In genomic region chr6:47954425-47954824, GRCm38 (mm10) we compare ENCODE assay signal across 8 mouse cellular contexts. TPM values are rescaled to one million over a fixed set of nuclear protein-coding genes. Genes with fewer than 3 reads are reported as not detected.
DNase-seq lines count a peak whose midpoint lies in the region; ATAC-seq and TF ChIP-seq lines count a peak whose summit lies in the region.
"Had no signal": no experiment of that assay in that cellular context is flagged by ENCODE, and none has a peak within 500 bp of the region (broad histone marks: within the 10 kb centered on the region; RNA-seq: fewer than 3 reads in every experiment).

No protein-coding gene starts in this region.

- H3K4me3 ChIP-seq in megakaryocyte, embryonic 14.5 days (replicated peaks), result peak overlapping the region; percentile 98
- peak overlapping the region; percentile 78; the same call in 1 of the 2 replicates for H3K4me3 ChIP-seq in forebrain, postnatal 0 days (ENCODE audit: low read depth, low read length)
- peak overlapping the region; percentile 77 for H3K4me3 ChIP-seq in liver, embryonic 15.5 days (replicated peaks)

- no peak for ATAC-seq in megakaryocyte, adult 5-6 weeks (ENCODE audit: poor library complexity, severe bottlenecking)
- ATAC-seq in forebrain, postnatal 0 days, result no peak
- no peak for ATAC-seq in liver, embryonic 15.5 days (ENCODE audit: insufficient read depth)

- peak overlapping the region; percentile 81 for H3K4me2 ChIP-seq in forebrain, postnatal 0 days (ENCODE audit: low read depth)
- H3K4me2 ChIP-seq in liver, embryonic 15.5 days, result peak overlapping the region; percentile 94

- intact Hi-C loops in gastrocnemius, postnatal 14 days (cut with DNase I; ENCODE audit: low total_unique reads), result no loop called here

- peaks cover 37% of the 10 kb centered on the region for H3K36me3 ChIP-seq in megakaryocyte, embryonic 14.5 days (replicated peaks; ENCODE audit: low read length)
- peaks cover 25% of the 10 kb centered on the region for H3K36me3 ChIP-seq in forebrain, postnatal 0 days (ENCODE audit: insufficient read depth)
- H3K36me3 ChIP-seq in liver, embryonic 15.5 days (replicated peaks), result peaks cover 12% of the 10 kb centered on the region

- no peaks in the 10 kb centered on the region for H3K9me3 ChIP-seq in megakaryocyte, embryonic 14.5 days
- no peaks in the 10 kb centered on the region for H3K9me3 ChIP-seq in forebrain, postnatal 0 days (ENCODE audit: low read length)
- no peaks in the 10 kb centered on the region for H3K9me3 ChIP-seq in liver, embryonic 15.5 days (replicated peaks)

- H3K9ac ChIP-seq in forebrain, postnatal 0 days, result 0 out of 2 replicates have a peak overlapping the region, but pooled peaks have one; percentile 73
- peak overlapping the region; percentile 78; the same call in 1 of the 2 replicates for H3K9ac ChIP-seq in liver, embryonic 15.5 days

- TF ChIP-seq CTCF in forebrain, postnatal 0 days (IDR thresholded peaks at IDR 0.05; ENCODE audit: low read depth), result no peak

- no peak for DNase-seq in forebrain, postnatal 0 days
- no peak for DNase-seq in cerebellum, postnatal 25 days
- no peak for DNase-seq in gastrocnemius, postnatal 14 days
- no peak for DNase-seq in urinary bladder, adult 2 months (ENCODE audit: low spot score)
- DNase-seq: gastrocnemius, postnatal 25 days had no signal

- H3K27me3 ChIP-seq in megakaryocyte, embryonic 14.5 days (replicated peaks), result peaks cover 4% of the 10 kb centered on the region
- no peaks in the 10 kb centered on the region for H3K27me3 ChIP-seq in forebrain, postnatal 0 days (ENCODE audit: insufficient read depth, low read length)
- H3K27me3 ChIP-seq in liver, embryonic 15.5 days, result no peaks in the 10 kb centered on the region

- peaks cover 33% of the 10 kb centered on the region for H3K4me1 ChIP-seq in megakaryocyte, embryonic 14.5 days
- H3K4me1 ChIP-seq in forebrain, postnatal 0 days (ENCODE audit: insufficient read depth), result peaks cover 18% of the 10 kb centered on the region
- peaks cover 27% of the 10 kb centered on the region for H3K4me1 ChIP-seq in liver, embryonic 15.5 days (replicated peaks)

- WGBS in forebrain, postnatal 0 days, result 92% methylated on average over 3 of the region's 3 CpGs
- 48% methylated on average over 3 of the region's 3 CpGs for WGBS in liver, embryonic 15.5 days (ENCODE audit: insufficient replicate concordance)

- H3K27ac ChIP-seq in forebrain, postnatal 0 days (ENCODE audit: low read depth, low read length), result no peak overlapping the region
- H3K27ac ChIP-seq in liver, embryonic 15.5 days (replicated peaks), result no peak overlapping the region

RNA-seq across cellular contexts. Expression of gene Zfp956, which starts 1.2 kb away (rescaled TPM):
- polyA plus RNA-seq in megakaryocyte, embryonic 14.5 days (2012; ENCODE audit: insufficient read depth, low replicate concordance), result 3.0 TPM in 1 of 2 replicates, not detected in the other
- total RNA-seq in megakaryocyte, adult 5-6 weeks (2015), result 0.69 and 0.80 TPM in 2 replicates
- 2.5 and 2.9 TPM in 2 replicates for total RNA-seq in megakaryocyte, adult 5-6 weeks (2017)
- total RNA-seq in forebrain, postnatal 0 days (2014; rRNA removed), result 33.9 and 37.7 TPM in 2 replicates
- 19.5 and 21.8 TPM in 2 replicates for polyA plus RNA-seq in forebrain, postnatal 0 days (2015; fragmentation: Nextera tagmentation; extraction: Ambion mirVana)
- polyA plus RNA-seq in liver, embryonic 15.5 days (2015; fragmentation: Nextera tagmentation; extraction: Ambion mirVana), result 2.2 and 3.5 TPM in 2 replicates
- total RNA-seq in gastrocnemius, postnatal 14 days (2021), result 1 to 10 TPM; 3.8 to 4.0 TPM
- polyA plus RNA-seq in urinary bladder, adult 2 months (2012; rRNA removed), result 11.7 and 14.1 TPM in 2 replicates

RNA-seq across cellular contexts. Expression of gene Zfp212, which starts 34.1 kb away (rescaled TPM):
- polyA plus RNA-seq in megakaryocyte, embryonic 14.5 days (2012; ENCODE audit: insufficient read depth, low replicate concordance), result 5.4 and 5.7 TPM in 2 replicates
- 7.1 and 8.8 TPM in 2 replicates for total RNA-seq in megakaryocyte, adult 5-6 weeks (2015)
- total RNA-seq in megakaryocyte, adult 5-6 weeks (2017), result 7.2 and 9.1 TPM in 2 replicates
- total RNA-seq in forebrain, postnatal 0 days (2014; rRNA removed), result 12.8 and 17.0 TPM in 2 replicates
- polyA plus RNA-seq in forebrain, postnatal 0 days (2015; fragmentation: Nextera tagmentation; extraction: Ambion mirVana), result 19.3 and 21.8 TPM in 2 replicates
- polyA plus RNA-seq in liver, embryonic 15.5 days (2015; fragmentation: Nextera tagmentation; extraction: Ambion mirVana), result 5.3 and 6.0 TPM in 2 replicates
- 1 to 10 TPM; 7.8 to 8.8 TPM for total RNA-seq in gastrocnemius, postnatal 14 days (2021)
- polyA plus RNA-seq in urinary bladder, adult 2 months (2012; rRNA removed), result 14.8 and 15.2 TPM in 2 replicates
